Mouse (Mus musculus): ENCODE data around the gene B4galnt4.

B4galnt4 gene

GRCm38 (mm10) chr7:141041661-141042060 lies 19.2 kb upstream of the B4galnt4 start:
- no peak for DNase-seq (ENCODE audit: low read depth, low spot score)

GRCm38 (mm10) chr7:141042539-141042938 lies 18.4 kb upstream of the B4galnt4 start:
- peak; percentile 67 for DNase-seq (ENCODE audit: low read depth, low spot score)

- no peak for DNase-seq (ENCODE audit: low read depth, low spot score)
These were observed 13.8 kb upstream of the B4galnt4 start for GRCm38 (mm10) chr7:141046931-141047580.

GRCm38 (mm10) chr7:141047581-141048225 lies 13.2 kb upstream of the B4galnt4 start:
- no peak for DNase-seq (ENCODE audit: low read depth, low spot score)

- peak; percentile 92 for DNase-seq (ENCODE audit: low read depth, low spot score)
These were observed 12.4 kb upstream of the B4galnt4 start for GRCm38 (mm10) chr7:141048226-141049218.

GRCm38 (mm10) chr7:141049326-141049725 lies 11.6 kb upstream of the B4galnt4 start:
- no peak for DNase-seq (ENCODE audit: low read depth, low spot score)

- DNase-seq (ENCODE audit: low read depth, low spot score): no peak
These were observed 9.7 kb upstream of the B4galnt4 start for GRCm38 (mm10) chr7:141051060-141051685.

GRCm38 (mm10) chr7:141052016-141052415 lies 8.9 kb upstream of the B4galnt4 start:
- DNase-seq (ENCODE audit: low read depth, low spot score): no peak

- DNase-seq (ENCODE audit: low read depth, low spot score): no peak
These were observed 8.5 kb upstream of the B4galnt4 start for GRCm38 (mm10) chr7:141052421-141052820.

GRCm38 (mm10) chr7:141055785-141056184 lies 5.1 kb upstream of the B4galnt4 start:
- DNase-seq (ENCODE audit: low read depth, low spot score): no peak

GRCm38 (mm10) chr7:141056976-141057375 lies 3.9 kb upstream of the B4galnt4 start:
- DNase-seq (ENCODE audit: low read depth, low spot score): peak; percentile 57

- no peak for DNase-seq (ENCODE audit: low read depth, low spot score)
These were observed 3.4 kb upstream of the B4galnt4 start for GRCm38 (mm10) chr7:141057541-141057940.

- DNase-seq (ENCODE audit: low read depth, low spot score): peak; percentile 52
These were observed 2.1 kb upstream of the B4galnt4 start for GRCm38 (mm10) chr7:141058601-141059341.

GRCm38 (mm10) chr7:141059929-141060328 lies 975 bp upstream of the B4galnt4 start:
- DNase-seq (ENCODE audit: low read depth, low spot score): no peak

- DNase-seq (ENCODE audit: low read depth, low spot score): no peak
These were observed 377 bp downstream of the B4galnt4 start for GRCm38 (mm10) chr7:141061269-141061692.

- DNase-seq (ENCODE audit: low read depth, low spot score): no peak
These were observed 1.6 kb downstream of the B4galnt4 start for GRCm38 (mm10) chr7:141062525-141062924.

GRCm38 (mm10) chr7:141063353-141063752 lies 2.4 kb downstream of the B4galnt4 start:
- DNase-seq (ENCODE audit: low read depth, low spot score): no peak

GRCm38 (mm10) chr7:141064175-141064574 lies 3.3 kb downstream of the B4galnt4 start:
- DNase-seq (ENCODE audit: low read depth, low spot score): no peak

- no peak for DNase-seq (ENCODE audit: low read depth, low spot score)
These were observed 3.7 kb downstream of the B4galnt4 start for GRCm38 (mm10) chr7:141064576-141064975.

GRCm38 (mm10) chr7:141068351-141068750 lies 7.4 kb downstream of the B4galnt4 start:
- no peak for DNase-seq (ENCODE audit: low read depth, low spot score)

Measured in A20 (cell line).